Mouse (Mus musculus): ENCODE measurements at regions not wholly inside any gene's neighbourhood (a gene's known extent, or its start where the extent isn't known, plus 50 kb on each side); places are given as distances from the start of the nearest gene placed in this dataset.

DNA sequence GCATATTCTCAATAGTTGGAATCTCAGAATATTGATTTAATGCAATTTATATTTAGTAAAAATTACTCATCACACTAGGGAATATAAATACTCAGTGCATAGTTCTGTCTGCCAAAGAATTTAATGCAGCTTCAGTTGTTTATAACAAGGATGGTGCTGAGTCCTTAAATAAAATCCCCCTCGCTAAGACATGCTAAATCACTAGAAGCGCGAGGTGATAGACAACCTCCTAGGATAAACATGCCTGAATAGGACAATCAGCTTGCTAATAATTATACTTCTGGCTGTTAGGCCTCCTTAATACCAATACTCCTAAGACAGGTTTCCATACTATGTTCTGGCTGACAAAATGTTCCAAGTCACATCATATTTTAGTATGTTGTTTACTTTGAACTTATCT, 3650.0 kb downstream of the 9330182O14Rik start:
- no peak for DNase-seq (ENCODE audit: extremely low spot score)

DNA sequence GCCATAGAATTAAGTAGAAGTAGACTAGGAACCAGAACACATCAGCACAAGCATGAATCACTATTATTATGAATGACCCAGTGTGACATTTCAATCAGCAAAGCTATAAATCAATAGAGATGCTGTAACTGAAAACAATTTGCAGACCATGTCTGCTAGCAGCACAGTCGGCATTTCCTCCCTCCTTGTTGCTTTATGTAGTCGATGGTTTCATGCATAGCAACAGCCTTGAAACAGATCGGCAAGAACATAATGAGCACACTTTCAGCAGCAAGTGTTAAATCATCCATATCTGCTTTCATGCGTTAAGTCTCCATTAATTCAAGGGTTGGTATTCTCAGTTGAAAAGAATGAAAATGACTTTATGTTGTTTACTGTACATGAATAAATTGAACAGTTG, 3669.2 kb downstream of the 9330182O14Rik start:
- no peak for DNase-seq (ENCODE audit: extremely low spot score)

Measured in embryo, embryonic 9.5 days (tissue).